Mouse (Mus musculus): ENCODE data around the gene Acsm3.

Acsm3 gene

GRCm38 (mm10) chr7:119795311-119795710 lies 34.6 kb downstream of the Acsm3 start:
- DNase-seq (ENCODE audit: low read depth in 1 of 2, low spot score in 2 of 2), result no peak

GRCm38 (mm10) chr7:119800488-119800887 lies 39.8 kb downstream of the Acsm3 start:
- no peak for DNase-seq (ENCODE audit: low read depth in 1 of 2, low spot score in 2 of 2)

- DNase-seq (ENCODE audit: low read depth in 1 of 2, low spot score in 2 of 2), result no peak
These were observed 40.3 kb downstream of the Acsm3 start for GRCm38 (mm10) chr7:119800991-119801390.

DNA sequence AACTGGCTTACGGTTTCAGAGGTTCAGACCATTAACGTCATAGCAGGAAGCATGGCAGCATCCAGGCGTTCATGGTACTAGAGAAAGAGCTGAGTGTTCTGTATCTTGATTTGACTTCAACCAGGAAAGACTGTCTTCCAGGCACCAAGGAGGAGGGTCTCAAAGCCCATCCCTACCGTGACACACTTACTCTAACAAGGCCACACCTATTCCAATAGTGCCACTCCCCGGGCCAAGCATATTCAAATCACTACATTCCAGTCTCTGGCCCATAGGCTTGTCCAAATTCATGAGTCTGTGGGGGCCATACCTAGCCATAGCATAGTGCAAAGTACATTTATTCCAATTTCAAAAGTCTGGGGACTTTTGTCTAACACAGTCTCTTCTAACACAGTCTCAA lies 46.7 kb downstream of the Acsm3 start:
- DNase-seq (ENCODE audit: low read depth in 1 of 2, low spot score in 2 of 2), result no peak

- DNase-seq (ENCODE audit: low read depth in 1 of 2, low spot score in 2 of 2), result no peak
These were observed 48.0 kb downstream of the Acsm3 start for GRCm38 (mm10) chr7:119808723-119809122.

GRCm38 (mm10) chr7:119835371-119835770 lies 74.6 kb downstream of the Acsm3 start:
- DNase-seq (ENCODE audit: low read depth in 1 of 2, low spot score in 2 of 2), result no peak

DNA sequence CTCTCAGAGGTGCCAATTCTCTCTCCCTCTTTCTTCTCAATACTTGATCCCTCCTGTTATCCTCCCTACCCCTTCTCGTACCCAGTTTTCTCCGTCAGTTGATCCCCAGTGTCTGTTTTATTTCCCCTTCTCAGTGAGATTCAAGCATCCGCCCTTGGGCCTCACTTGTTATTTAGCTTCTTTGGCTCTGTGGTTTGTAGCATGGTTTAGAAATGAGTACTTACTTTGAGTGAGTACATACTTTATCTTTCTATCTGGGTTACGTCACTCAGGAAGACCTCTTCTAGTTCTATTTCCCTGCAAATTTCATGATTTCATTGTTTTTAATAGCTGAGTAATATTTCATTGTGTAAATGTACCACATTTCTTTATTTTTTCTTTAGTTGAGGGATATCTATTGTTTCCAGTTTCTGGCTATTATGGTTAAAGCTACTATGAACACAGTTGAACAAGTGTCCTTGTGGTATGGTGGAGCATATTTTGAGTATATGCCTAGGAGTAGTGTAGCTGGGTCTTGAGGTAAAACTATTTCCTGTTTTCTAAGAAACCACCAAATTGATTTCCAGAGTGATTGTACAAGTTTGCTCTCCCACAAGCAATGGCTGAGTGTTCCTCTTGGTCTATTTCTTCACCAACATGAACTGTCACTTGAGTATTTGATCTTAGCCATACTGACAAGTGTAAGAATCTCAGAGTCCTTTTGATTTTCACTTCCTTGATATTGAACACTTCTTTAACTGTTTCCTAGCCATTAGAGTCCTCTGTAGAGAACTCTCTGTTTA lies 75.5 kb downstream of the Acsm3 start:
- no peak for DNase-seq (ENCODE audit: low read depth in 1 of 2, low spot score in 2 of 2)
